Mouse (Mus musculus): ENCODE results near the gene Abcf1.
"Not testable (repeated sequence)": the region's sequence is repeated elsewhere in the genome, so short reads cannot be mapped to it uniquely, and the experiment has no call there.

Gene Abcf1

GRCm38 (mm10) chr17:35979401-35980362 is 10.1 kb upstream of the Abcf1 start, which contains the start of the genes Gnl1 and Prr3:
TSS of gene Gnl1 (plus strand) at chr17:35979851.
TSS of gene Prr3 (minus strand) at chr17:35980236.
- in situ Hi-C loops (cut with MboI, MseI), result loop anchor here (25.0 kb wide), 1 partner anchor 983 kb away; the partner anchor contains the start of genes Ppp1r11, Znrd1 and Znrd1as

GRCm38 (mm10) chr17:35978811-35979400 is 9.3 kb upstream of the Abcf1 start:
- in situ Hi-C loops (cut with MboI, MseI), result loop anchor here (25.0 kb wide), 1 partner anchor 983 kb away; the partner anchor contains the start of genes Ppp1r11, Znrd1 and Znrd1as

GRCm38 (mm10) chr17:35972131-35972530 is 2.6 kb upstream of the Abcf1 start:
- in situ Hi-C loops (cut with MboI, MseI), result no loop called here

GRCm38 (mm10) chr17:35967621-35968020 is 1.9 kb downstream of the Abcf1 start:
- in situ Hi-C loops (cut with MboI, MseI), result loop anchor here (5.0 kb wide), 1 partner anchor 100 kb away; the partner anchor contains the start of gene Ppp1r18

DNA sequence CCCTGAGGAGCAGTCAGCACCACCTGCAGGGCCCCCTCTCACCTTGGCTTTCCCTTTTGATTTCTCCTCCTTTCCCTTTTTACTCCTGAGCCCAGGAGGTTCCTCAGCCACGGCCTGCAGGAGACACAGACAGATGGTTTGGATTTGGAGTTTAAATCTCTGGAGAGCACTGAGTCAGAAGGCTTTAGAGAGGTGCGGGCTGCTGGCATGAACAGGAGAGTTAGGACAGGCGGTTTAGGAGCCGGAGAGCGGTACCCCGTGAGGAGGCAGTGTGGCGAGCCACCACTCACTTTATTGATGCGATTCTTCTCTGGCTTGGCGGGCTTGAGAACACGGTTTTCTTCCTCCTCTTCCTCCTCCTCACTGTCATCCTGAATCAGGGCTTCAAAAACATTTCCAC is 6.3 kb downstream of the Abcf1 start:
- in situ Hi-C loops (cut with MboI, MseI), result loop anchor here (5.0 kb wide), 1 partner anchor 36 kb away; no protein-coding TSS in a partner anchor

DNA sequence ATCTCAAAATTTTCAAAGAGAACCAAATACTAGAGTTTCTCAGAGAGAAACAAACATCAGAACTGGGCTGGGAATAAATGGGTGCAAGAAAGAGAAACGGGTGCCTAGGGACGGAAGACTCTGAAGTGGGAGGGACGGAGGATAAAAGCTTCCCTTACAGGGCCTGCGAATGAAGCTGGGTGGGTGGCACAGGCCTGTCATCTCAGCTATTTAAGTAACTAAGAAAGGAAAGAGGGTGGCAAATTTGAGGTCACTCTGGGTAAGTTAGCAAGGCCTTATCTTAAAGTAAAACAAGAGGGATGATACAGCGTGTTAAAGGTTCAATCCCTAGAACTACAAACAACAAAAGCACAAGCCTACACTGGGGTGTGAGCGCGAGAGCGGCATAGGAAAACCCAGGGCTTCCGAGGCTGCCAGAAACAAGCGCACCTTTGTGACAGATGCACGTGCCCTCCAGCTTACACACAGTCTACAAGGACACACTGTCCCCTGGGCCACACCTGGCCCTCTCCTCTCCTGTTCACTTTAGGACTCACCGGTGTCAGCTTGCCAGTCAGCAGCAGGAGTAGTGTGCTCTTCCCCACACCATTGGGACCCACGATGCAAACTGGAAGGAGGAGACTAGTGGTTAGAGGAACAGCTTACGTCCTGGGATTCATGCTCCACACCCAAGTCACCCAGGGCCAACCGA is 10.9 kb downstream of the Abcf1 start:
- in situ Hi-C loops (cut with MboI, MseI), result no loop called here

- in situ Hi-C loops (cut with MboI, MseI), result no loop called here
Measured at GRCm38 (mm10) chr17:35954665-35955064, 14.9 kb downstream of the Abcf1 start.

- in situ Hi-C loops (cut with MboI, MseI), result not testable (repeated sequence)
Measured at GRCm38 (mm10) chr17:35952559-35952958, 17.0 kb downstream of the Abcf1 start.

DNA sequence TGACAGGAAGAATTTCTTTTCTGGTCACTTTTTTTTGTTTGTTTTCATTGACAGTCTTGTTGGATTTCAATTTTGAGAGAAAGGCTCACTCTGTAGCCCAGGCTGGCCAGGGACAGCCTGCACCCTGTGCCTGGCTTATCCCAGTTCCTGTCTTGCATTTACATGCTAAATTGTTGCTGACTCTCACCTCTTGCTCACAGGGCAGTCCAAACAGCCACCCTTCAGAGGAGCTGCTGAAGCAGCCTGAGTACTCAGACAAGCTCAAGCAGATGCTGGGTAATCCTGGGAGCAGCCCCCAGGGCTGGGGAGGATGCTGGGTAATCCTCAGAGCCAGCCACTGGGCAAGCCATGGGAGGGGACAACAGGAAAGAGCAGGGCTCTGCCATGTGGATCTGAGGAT is 18.6 kb downstream of the Abcf1 start:
- in situ Hi-C loops (cut with MboI, MseI), result not testable (repeated sequence)

DNA sequence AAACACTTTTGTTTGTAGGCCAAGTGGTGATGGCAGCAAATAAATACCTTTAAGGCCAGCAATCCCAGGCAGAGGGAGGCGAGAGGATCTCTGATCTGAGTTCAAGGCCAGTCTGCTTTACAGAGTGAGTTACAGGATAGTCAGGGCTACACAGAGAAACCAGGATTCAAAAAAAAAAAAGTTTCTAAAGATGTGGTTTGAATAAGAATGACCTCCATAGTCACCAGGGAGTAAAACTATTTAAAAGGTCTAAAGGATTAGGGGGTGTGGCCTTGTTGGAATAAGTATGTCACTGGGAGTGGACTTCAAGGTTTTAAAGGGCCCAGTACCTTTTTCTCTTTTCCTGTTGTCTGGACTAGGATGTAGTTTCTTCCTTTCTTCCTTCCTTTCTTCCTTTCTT is 29.6 kb downstream of the Abcf1 start:
- in situ Hi-C loops (cut with MboI, MseI), result loop anchor here (5.0 kb wide), 1 partner anchor 47 kb away; no protein-coding TSS in a partner anchor

GRCm38 (mm10) chr17:35939108-35939507 is 30.5 kb downstream of the Abcf1 start:
- in situ Hi-C loops (cut with MboI, MseI), result loop anchor here (5.0 kb wide), 1 partner anchor 48 kb away; no protein-coding TSS in a partner anchor

DNA sequence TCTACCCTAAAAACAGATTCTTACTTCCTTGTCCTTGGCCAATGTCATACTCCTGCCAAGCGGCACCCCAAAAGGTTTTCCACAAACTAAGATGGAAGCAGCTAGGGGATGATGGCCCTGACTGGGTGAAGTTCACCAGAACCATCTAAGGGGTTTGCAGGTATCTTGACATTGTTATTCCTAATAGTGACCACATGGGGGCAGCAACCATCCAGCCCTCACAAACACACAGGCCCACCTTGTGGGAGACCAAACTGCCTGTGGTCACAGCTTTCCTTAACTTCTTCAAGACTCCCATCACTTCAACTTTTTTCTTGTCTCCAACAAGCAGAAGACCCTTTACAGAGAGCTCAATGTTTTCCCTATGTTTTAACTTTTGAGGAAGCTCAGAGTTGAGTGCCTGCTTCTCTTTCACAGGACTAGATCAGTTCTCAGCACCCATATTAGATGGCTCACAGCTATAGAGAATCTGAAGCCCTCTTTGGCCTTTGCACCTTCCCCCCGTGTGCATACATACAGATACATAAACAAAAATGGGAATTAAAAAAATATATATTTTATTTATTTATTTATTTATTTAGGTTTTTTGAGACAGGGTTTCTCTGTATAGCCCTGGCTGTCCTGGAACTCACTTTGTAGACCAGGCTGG is 31.7 kb downstream of the Abcf1 start:
- in situ Hi-C loops (cut with MboI, MseI), result loop anchor here (5.0 kb wide), 1 partner anchor 49 kb away; no protein-coding TSS in a partner anchor

DNA sequence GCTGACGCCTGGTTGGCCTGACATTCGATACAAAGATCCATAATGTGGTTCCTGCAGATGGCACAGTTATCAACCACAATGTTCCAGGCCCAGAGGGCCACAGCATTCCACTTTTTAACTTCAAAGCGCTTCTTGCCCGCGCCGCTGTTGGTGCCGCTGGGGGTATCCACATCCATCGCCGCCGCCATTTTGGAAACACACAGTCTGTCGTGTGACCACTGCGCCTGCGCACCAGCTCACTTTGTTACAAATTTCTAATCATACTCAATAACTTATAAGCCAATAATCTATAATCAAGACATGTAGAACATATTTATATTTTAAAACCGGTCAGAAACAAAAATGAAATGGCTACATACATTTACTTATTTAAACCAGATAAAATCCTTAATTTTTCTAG is 33.8 kb downstream of the Abcf1 start:
- in situ Hi-C loops (cut with MboI, MseI), result loop anchor here (5.0 kb wide), 1 partner anchor 52 kb away; no protein-coding TSS in a partner anchor

DNA sequence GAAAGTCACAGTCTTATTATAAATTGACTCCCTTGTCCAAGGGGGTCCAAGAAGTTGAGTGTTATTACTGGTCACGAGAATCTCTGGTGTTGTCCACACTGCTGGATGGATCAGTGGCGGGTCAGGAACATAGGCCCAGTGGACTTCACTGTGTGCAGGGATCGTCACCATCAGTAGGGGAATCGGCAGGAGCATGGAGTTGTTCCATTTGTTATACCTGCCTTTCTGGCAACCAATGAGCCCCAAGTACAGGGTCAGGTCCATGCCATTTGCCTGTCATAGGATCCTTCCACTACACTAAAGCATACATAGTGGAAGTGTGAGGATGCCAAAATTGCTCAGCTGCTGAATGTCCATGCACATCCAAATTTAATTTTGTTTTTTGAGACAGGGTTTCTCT is 37.0 kb downstream of the Abcf1 start:
- in situ Hi-C loops (cut with MboI, MseI), result no loop called here

DNA sequence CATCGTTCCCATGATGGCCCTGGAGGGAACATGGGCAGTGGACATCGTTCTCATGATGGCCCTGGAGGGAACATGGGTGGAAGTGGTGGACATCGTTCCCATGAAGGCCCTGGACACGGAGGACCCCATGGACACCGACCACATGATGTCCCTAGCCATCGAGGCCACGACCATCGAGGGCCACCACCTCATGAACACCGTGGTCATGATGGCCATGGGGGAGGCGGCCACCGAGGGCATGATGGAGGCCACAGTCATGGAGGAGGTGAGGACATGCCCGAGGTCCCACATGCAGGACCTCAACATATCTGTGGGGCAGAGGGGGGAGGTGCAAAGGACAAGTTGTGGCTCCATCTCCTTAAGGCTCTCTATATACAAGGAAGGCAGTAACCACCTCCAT is 38.9 kb downstream of the Abcf1 start:
- in situ Hi-C loops (cut with MboI, MseI), result no loop called here

DNA sequence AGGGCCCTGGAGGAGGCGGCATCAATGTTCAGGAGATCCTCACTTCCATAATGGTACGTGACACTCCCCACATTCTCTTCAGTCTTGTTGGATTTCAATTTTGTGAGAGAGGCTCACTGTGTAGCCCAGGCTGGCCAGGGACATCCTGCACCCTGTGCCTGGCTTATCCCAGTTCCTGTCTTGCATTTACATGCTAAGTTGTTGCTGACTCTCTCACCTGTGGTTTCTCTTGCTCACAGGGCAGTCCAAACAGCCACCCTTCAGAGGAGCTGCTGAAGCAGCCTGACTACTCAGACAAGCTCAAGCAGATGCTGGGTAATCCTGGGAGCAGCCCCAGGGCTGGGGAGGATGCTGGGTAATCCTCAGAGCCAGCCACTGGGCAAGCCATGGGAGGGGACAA is 40.0 kb downstream of the Abcf1 start:
- in situ Hi-C loops (cut with MboI, MseI), result loop anchor here (5.0 kb wide), 2 partner anchors 33 to 103 kb away; partner anchors contain the start of gene H2-T23

GRCm38 (mm10) chr17:35927471-35927870 is 42.1 kb downstream of the Abcf1 start:
- in situ Hi-C loops (cut with MboI, MseI), result loop anchor here (5.0 kb wide), 2 partner anchors 35 to 105 kb away; partner anchors contain the start of gene H2-T23

DNA sequence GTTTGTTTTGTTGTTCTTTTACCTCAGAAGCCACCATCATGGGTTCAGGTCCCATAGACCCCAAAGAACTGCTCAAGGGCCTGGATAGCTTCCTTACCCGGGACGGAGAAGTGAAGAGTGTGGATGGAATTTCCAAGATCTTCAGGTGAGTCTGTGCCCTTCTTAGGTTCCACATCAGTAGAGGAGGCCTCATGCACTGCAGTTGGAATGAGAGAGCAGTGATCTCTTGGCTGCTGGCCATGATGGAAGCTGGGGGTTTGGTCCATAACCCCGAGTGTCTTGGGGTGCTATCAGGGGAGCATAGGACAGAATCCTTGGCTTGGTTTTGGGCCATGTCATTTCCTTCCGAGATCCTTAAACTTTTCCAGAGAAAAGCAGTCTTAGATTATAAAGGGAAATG is 46.3 kb downstream of the Abcf1 start:
- in situ Hi-C loops (cut with MboI, MseI), result no loop called here

- in situ Hi-C loops (cut with MboI, MseI), result no loop called here
Measured at GRCm38 (mm10) chr17:35922566-35922965, 47.0 kb downstream of the Abcf1 start.

DNA sequence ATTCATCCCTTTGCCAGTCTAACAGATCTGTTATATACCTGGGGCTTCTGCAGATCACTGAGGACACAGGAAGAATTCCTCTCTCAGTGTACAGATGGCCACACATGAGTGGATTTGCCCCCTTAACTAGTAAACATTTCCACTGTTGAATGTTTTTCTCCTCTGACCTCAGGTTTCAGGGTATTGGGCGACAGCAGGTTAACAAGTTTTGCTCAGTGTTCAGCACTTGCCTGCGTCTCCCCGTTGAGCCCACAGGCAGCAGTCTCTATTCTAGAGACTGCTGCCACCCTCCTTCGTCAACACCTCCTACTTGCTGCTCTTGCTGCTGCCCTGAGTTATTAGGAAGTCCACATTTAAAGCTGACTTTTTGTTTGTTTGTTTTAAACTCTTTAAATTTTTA is 47.9 kb downstream of the Abcf1 start:
- in situ Hi-C loops (cut with MboI, MseI), result no loop called here

Measured in regulatory T cell (primary cell).